Mouse (Mus musculus): ENCODE results near the gene Erich3.

Erich3 gene

GRCm38 (mm10) chr3:154673326-154673725 is 9.7 kb downstream of the Erich3 start:
- no peak for DNase-seq (ENCODE audit: low read depth, low spot score)

- no peak for DNase-seq (ENCODE audit: low read depth, low spot score)
These were observed 18.9 kb downstream of the Erich3 start for GRCm38 (mm10) chr3:154682570-154682969.

GRCm38 (mm10) chr3:154683667-154684066 is 20.0 kb downstream of the Erich3 start:
- no peak for DNase-seq (ENCODE audit: low read depth, low spot score)

- DNase-seq (ENCODE audit: low read depth, low spot score): no peak
These were observed 26.6 kb downstream of the Erich3 start for GRCm38 (mm10) chr3:154690260-154690659.

- peak; percentile 15 for DNase-seq (ENCODE audit: low read depth, low spot score)
These were observed 28.4 kb downstream of the Erich3 start for GRCm38 (mm10) chr3:154691897-154692571.

- no peak for DNase-seq (ENCODE audit: low read depth, low spot score)
These were observed 28.9 kb downstream of the Erich3 start for GRCm38 (mm10) chr3:154692572-154692922.

GRCm38 (mm10) chr3:154693902-154694301 is 30.2 kb downstream of the Erich3 start:
- no peak for DNase-seq (ENCODE audit: low read depth, low spot score)

- no peak for DNase-seq (ENCODE audit: low read depth, low spot score)
These were observed 33.0 kb downstream of the Erich3 start for GRCm38 (mm10) chr3:154696611-154697010.

- DNase-seq (ENCODE audit: low read depth, low spot score): no peak
These were observed 35.2 kb downstream of the Erich3 start for GRCm38 (mm10) chr3:154698907-154699306.

GRCm38 (mm10) chr3:154700296-154700695 is 36.6 kb downstream of the Erich3 start:
- no peak for DNase-seq (ENCODE audit: low read depth, low spot score)

- DNase-seq (ENCODE audit: low read depth, low spot score): no peak
These were observed 37.1 kb downstream of the Erich3 start for GRCm38 (mm10) chr3:154700735-154701134.

GRCm38 (mm10) chr3:154704755-154705154 is 41.1 kb downstream of the Erich3 start:
- no peak for DNase-seq (ENCODE audit: low read depth, low spot score)

GRCm38 (mm10) chr3:154708150-154708549 is 44.5 kb downstream of the Erich3 start:
- no peak for DNase-seq (ENCODE audit: low read depth, low spot score)

- no peak for DNase-seq (ENCODE audit: low read depth, low spot score)
These were observed 59.5 kb downstream of the Erich3 start for GRCm38 (mm10) chr3:154723198-154723597.

GRCm38 (mm10) chr3:154731431-154731830 is 67.8 kb downstream of the Erich3 start:
- DNase-seq (ENCODE audit: low read depth, low spot score): no peak

- DNase-seq (ENCODE audit: low read depth, low spot score): no peak
These were observed 77.8 kb downstream of the Erich3 start for GRCm38 (mm10) chr3:154741496-154741895.

GRCm38 (mm10) chr3:154742927-154743326 is 79.3 kb downstream of the Erich3 start:
- no peak for DNase-seq (ENCODE audit: low read depth, low spot score)

GRCm38 (mm10) chr3:154744317-154744716 is 80.7 kb downstream of the Erich3 start:
- no peak for DNase-seq (ENCODE audit: low read depth, low spot score)

- no peak for DNase-seq (ENCODE audit: low read depth, low spot score)
These were observed 90.8 kb downstream of the Erich3 start for GRCm38 (mm10) chr3:154754505-154754904.

GRCm38 (mm10) chr3:154755225-154755624 is 91.6 kb downstream of the Erich3 start:
- DNase-seq (ENCODE audit: low read depth, low spot score): no peak

- no peak for DNase-seq (ENCODE audit: low read depth, low spot score)
These were observed 94.4 kb downstream of the Erich3 start for GRCm38 (mm10) chr3:154758089-154758488.

GRCm38 (mm10) chr3:154761108-154761507 is 97.4 kb downstream of the Erich3 start:
- no peak for DNase-seq (ENCODE audit: low read depth, low spot score)

- no peak for DNase-seq (ENCODE audit: low read depth, low spot score)
These were observed 99.7 kb downstream of the Erich3 start for GRCm38 (mm10) chr3:154763374-154763773.

- DNase-seq (ENCODE audit: low read depth, low spot score): no peak
These were observed 100.5 kb downstream of the Erich3 start for GRCm38 (mm10) chr3:154764115-154764514.

Data from retina, adult 2 months (tissue).